Mouse (Mus musculus): ENCODE data around the gene Mss51.

GRCm38 (mm10) chr14:20545529-20546331 is 49.0 kb upstream of the Mss51 start:
- peak; percentile 59; the same call in 1 of the 2 replicates for TF ChIP-seq POLR2A (IDR thresholded peaks at IDR 0.05; ENCODE audit: insufficient read depth, low read depth, low read length)
- peak; percentile 16; the same call in 1 of the 2 replicates for TF ChIP-seq CTCF (IDR thresholded peaks at IDR 0.05)
- TF ChIP-seq EP300 (IDR thresholded peaks at IDR 0.05; ENCODE audit: insufficient read depth, low read depth, low read length) = no peak
